Mouse (Mus musculus): ENCODE data around the gene Mob1b.

Gene Mob1b

GRCm38 (mm10) chr5:88720116-88721002 lies at the start of gene Mob1b:
Gene Mob1b, plus strand, starts transcription at chr5:88720855.
- peak; percentile 98 for DNase-seq

- DNase-seq = peak; percentile 48
These were observed 45.8 kb upstream of the Mob1b start for GRCm38 (mm10) chr5:88674703-88675442.

- peak; percentile 90 for DNase-seq
These were observed 44.9 kb upstream of the Mob1b start, which contains the start of gene Grsf1 for GRCm38 (mm10) chr5:88675443-88676387. Gene Grsf1, minus strand, starts transcription at chr5:88676171.

GRCm38 (mm10) chr5:88678929-88679328 lies 41.7 kb upstream of the Mob1b start:
- DNase-seq = no peak

- DNase-seq = no peak
These were observed 41.3 kb upstream of the Mob1b start for GRCm38 (mm10) chr5:88679341-88679740.

GRCm38 (mm10) chr5:88680567-88680966 lies 40.1 kb upstream of the Mob1b start:
- no peak for DNase-seq

- no peak for DNase-seq
These were observed 36.9 kb upstream of the Mob1b start for GRCm38 (mm10) chr5:88683706-88684105.

DNA sequence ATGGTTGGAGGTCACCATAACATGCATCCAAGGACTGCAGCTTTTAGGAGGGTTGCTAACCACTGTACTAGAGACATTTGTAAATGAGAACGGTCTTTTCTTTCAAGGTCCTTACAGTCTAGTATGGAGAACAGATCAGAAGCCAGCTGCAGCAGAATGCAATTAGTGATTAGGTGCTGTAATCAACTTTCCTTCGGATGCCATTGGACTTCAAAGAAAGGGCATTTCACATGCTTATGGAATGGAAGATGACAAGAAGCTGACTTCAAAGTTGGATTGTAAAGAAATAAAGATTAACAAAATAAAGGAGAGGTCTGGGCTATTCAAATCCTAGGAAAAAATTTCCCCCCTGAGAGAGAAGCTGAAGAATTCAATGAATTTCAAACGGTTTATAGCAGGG lies 36.4 kb upstream of the Mob1b start:
- no peak for DNase-seq

- no peak for DNase-seq
These were observed 35.3 kb upstream of the Mob1b start for GRCm38 (mm10) chr5:88685306-88685705.

DNA sequence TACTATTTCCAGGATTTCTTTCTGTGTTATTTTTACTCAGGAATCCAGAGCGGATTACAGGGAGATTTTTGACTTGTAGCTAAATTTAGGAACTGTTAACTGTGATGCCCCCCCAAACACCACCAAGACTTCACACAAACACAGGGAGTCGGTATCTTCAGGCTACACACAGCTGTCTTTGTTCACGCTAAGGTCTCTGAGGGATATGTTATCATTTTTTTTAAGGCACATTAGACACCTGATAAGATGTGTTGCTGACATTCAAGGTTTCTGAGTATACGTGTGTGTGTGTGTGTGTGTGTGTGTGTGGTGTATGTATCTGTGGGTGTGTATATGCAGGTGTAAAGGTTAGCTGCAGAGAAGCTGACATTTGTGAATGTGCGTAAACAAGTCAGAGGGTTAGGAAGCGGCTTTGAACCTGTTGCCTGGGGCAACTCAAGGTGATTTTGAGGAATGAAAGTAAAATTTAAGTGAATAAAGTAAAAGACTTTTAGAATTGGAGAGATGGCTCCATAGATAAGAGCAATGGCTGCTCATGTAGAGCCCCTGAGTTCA lies 34.8 kb upstream of the Mob1b start:
- no peak for DNase-seq

GRCm38 (mm10) chr5:88687996-88688406 lies 32.7 kb upstream of the Mob1b start:
- no peak for DNase-seq

DNA sequence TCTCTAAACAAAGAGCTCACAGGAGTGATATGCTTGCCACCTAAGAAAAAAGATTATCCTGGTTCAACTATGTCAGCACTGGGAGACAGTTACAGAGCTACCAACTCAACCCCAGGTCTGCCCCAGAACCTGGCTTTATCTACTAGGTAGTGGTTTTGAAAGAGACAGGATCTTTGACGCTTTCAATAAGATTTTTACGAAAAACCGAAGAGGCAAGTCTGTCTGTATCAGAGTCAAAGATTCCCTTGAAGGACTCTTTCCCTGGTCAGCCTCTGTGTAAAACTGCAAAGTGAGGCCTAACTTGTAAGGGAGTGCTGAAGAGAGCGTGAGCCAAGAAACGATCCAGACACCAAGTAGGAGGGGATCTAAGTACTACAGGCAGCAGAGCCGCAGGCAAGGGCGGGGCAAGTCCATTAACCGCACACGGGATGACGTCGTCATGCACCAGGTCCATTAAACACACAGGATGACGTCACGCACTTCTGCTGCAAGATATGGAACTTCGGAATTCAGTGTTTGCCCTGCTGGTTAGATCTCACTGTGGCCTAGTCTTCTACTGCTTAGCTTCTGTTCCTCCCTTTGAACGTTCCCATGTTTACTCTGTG lies 32.0 kb upstream of the Mob1b start:
- DNase-seq = no peak

DNA sequence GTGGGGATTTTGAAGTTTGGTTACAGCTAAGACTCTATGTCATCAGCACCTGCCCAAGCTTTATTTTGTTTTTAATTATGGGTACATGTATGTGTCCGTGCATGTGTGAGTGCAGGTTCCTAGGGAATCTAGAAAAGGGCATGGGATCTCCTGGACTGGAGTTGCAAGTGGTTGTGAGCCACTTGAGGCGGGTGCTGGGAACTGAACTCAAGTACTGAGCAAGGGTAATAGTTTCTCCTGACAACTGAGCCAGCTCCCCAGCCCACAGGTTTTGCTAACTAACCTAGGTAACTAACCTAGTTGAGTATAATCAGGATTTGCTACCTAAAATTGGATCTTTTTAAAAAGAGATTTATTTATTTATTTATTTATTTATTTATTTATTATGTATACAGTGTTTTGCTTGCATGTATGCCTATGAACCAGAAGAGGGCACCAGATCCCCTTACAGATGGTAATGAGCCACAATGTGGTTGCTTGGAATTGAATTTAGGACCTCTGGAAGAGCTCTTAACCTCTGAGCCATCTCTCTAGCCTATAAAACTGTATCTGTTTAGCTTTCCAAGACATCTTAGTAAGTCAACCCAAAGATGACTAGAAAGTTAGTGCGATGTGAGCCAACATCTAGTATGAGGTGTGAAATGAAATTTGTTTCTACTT lies 31.2 kb upstream of the Mob1b start:
- DNase-seq = peak; percentile 14

DNA sequence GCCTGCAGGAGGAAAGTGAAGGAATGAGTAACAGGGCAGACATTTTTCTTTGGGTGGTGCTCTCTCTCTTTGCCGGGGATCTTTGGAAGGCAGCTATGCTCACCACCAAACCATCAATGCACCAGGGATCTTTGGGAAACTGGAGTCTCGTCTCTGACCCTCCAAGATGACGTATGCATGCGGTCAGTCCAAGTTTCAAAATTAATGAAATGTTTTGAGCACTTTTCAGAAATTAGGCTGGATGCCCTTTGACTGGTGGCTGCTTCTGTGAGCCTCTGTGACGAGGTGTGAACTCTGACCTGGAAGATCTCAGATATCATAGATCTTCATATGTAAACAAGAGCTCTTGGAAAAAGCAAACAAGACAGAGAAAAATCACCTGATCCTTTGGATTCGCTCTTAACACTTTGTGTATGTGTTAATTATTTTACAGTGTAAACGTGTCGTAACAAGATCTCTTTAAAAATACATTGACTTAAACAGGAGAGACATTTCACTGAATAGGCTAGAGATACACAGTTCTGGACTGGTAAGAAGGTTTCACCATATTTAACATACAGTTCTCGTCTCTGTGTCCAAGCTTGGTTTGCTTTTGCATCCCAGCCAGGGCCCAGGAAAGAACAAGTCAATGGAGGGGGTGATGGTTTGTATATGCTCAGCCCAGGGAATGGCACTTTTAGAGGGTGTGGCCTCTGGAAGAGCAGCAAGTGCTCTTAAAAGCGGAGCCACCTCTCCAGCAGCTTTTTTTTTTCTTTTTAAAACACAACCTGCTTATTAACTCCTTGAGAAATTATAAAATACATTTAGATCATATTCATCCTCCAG lies 29.8 kb upstream of the Mob1b start:
- DNase-seq = no peak

GRCm38 (mm10) chr5:88691506-88692095 lies 29.1 kb upstream of the Mob1b start:
- DNase-seq = no peak

DNA sequence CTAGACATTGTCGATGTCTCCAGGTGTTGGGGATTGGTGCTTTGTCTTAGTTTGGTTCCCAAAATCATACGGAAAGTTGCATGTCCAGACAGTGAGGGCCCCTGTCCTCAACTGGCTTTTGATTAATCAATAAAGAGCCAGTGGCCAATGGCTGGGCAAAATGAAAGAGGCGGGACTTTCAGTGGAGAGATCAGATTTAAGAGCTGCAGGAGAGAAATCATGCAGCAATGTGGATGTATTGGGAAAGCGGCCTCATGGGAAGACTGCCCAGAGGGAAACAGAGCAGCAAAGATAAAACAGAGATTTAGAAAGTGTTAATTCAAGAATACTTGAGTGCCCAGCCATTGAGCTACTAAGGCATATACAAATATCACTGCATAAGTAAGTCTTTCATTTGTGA lies 28.1 kb upstream of the Mob1b start:
- no peak for DNase-seq

GRCm38 (mm10) chr5:88693057-88693456 lies 27.6 kb upstream of the Mob1b start:
- no peak for DNase-seq

DNA sequence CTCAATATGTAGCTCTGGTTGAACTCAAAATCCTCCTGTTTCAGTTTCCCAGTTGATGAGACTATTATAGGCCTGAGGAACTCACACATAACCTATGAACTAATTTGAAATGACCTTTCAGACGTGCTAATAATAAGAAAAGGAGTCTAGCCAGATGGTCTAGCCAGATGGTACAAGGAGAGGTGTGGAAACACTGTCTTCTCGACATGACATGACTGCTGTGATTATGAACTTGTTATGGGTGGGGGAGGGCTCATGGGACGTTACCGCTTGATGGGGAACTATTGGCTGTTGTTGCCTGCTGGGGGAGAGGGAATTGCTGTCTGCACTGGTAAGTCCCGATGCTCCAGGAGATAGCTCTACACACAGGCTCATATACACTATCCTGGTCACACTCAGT lies 23.4 kb upstream of the Mob1b start:
- DNase-seq = no peak

DNA sequence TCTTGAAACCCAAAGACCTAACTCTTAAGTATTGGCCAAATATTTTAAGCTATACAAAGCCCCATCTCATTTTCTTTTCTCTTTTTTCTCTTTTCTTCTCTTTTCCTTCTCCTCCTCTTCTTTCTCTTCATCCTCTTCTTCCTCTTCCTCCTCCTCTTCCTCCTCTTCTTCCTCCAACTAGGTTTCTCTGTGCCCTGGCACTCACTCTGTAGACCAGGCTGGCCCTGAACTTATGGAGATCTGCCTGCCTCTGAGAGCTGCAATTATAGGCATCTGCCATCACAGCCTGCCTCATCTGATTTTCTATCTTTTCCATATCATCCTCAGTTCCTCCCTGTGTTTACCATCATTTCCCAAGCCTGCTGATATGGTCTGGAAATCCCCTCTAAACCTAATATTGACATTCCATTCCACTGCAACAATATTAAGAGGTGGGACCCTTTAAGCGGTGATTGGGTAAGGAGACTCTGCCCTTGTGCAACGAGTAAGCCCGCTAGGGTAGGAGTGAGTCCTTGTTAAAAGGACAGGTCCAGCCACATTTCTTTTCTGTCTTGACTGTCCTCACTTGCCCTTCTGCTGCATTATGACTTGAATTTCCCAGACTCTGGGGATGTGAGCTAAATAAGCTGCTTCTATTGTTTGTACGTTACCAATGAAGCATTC lies 21.3 kb upstream of the Mob1b start:
- DNase-seq = no peak

DNA sequence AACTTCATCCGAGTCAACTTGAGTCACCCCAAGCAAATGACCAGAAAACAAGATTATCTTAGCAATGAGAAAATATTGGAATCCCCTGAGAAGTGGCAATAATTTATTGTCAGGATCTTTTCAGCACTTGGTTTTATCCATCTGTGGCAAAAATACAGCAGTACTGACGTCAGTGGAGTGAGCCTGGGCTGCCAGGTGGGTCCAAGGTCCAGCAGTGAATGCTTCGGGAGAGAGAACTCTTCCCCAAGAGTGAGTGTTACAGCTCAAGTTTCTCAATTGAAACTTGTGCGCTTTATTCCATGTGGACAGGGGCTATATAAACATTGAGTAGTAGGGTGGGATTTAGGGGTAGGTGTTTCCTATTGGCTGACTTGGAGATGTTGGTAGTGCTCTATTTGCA lies 18.6 kb upstream of the Mob1b start:
- no peak for DNase-seq

Measured in cerebellum, adult 8-10 months (tissue).